Mouse (Mus musculus) heart, embryonic 10.5 days (tissue): ENCODE data around the gene Tgfbr3. TPM values are rescaled to one million over a fixed set of nuclear protein-coding genes. Genes with fewer than 3 reads are reported as not detected.

ENCODE experiments used
- DNase-seq: peaks from one replicate; pipeline ENCODE4 v3.0.0-alpha.2; 2017; ENCODE audit warnings: low spot score
- H3K27ac ChIP-seq: fragments of 300-500 bp; sonication (generic); 2 replicates; pipeline ENCODE4 v1.5.1; 2016; ENCODE audit warnings: mild to moderate bottlenecking
- H3K27me3 ChIP-seq: fragments of 300-500 bp; sonication (generic); 2 replicates; pipeline ENCODE4 v1.6.1; 2016; ENCODE audit warnings: mild to moderate bottlenecking; ENCODE audit not compliant: poor library complexity, insufficient read depth, severe bottlenecking
- H3K36me3 ChIP-seq: fragments of 300-500 bp; sonication (generic); 2 replicates; pipeline ENCODE4 v1.6.1; 2016; ENCODE audit warnings: mild to moderate bottlenecking, moderate library complexity
- H3K4me1 ChIP-seq: fragments of 300-500 bp; sonication (generic); 2 replicates; pipeline ENCODE4 v1.6.1; 2016; ENCODE audit warnings: mild to moderate bottlenecking
- H3K4me3 ChIP-seq: fragments of 300-500 bp; sonication (generic); 2 replicates; pipeline ENCODE4 v1.5.1; 2016; ENCODE audit warnings: mild to moderate bottlenecking, moderate library complexity
- H3K9me3 ChIP-seq: fragments of 300-500 bp; sonication (generic); 2 replicates; pipeline ENCODE4 v1.6.1; 2016; ENCODE audit warnings: mild to moderate bottlenecking, moderate library complexity
- WGBS: fragments of 180-500 bp; shearing (Covaris S2); methylation state at CpG from one replicate; pipeline ENCODE4 v1.1.7; 2016; 5-methylcytosine and 5-hydroxymethylcytosine counted together
- polyA plus RNA-seq: library from polyadenylated mRNA; unstranded; fragments of >200 nt; fragmentation: Nextera tagmentation; extraction: Ambion mirVana; gene quantifications from 2 replicates; pipeline ENCODE4 v1.2.1, GENCODE M21; 2016

Gene Tgfbr3
- polyA plus RNA-seq, result 36.7 and 54.6 TPM in 2 replicates

GRCm38 (mm10) chr5:107289234-107289764 is at the start of gene Tgfbr3:
Gene Tgfbr3, minus strand, starts transcription at chr5:107289629.
- H3K4me3 ChIP-seq, result peak within 1 kb of the TSS; percentile 94
- peak within 1 kb of the TSS; percentile 91 for H3K27ac ChIP-seq
- peaks cover 15% of the 10 kb centered on the region; the same call in 1 of the 2 replicates for H3K27me3 ChIP-seq
- no peaks in the 10 kb centered on the region for H3K9me3 ChIP-seq
- no peaks in the 10 kb centered on the region for H3K36me3 ChIP-seq
- peaks cover 17% of the 10 kb centered on the region for H3K4me1 ChIP-seq
- under 1% methylated on average over 54 of the region's 54 CpGs for WGBS
- DNase-seq, result peak; percentile 92

GRCm38 (mm10) chr5:107330916-107331421 is 41.5 kb upstream of the Tgfbr3 start, which contains the start of gene Brdt:
Gene Brdt, plus strand, starts transcription at chr5:107331159.
- no peak for DNase-seq
- Histone ChIP-seq H3K4me3 (no peak within 1 kb of the TSS), H3K27ac (no peak within 1 kb of the TSS), H3K9me3 (no peaks in the 10 kb centered on the region), H3K27me3 (no peaks in the 10 kb centered on the region), H3K36me3 (no peaks in the 10 kb centered on the region), H3K4me1 (no peaks in the 10 kb centered on the region)
- WGBS, result 84% methylated on average over 30 of the region's 30 CpGs

- Histone ChIP-seq H3K27ac (0 out of 2 replicates have a peak overlapping the region, but pooled peaks have one; percentile 22), H3K4me3 (no peak overlapping the region), H3K9me3 (no peaks in the 10 kb centered on the region), H3K27me3 (no peaks in the 10 kb centered on the region; the same call in 1 of the 2 replicates), H3K36me3 (no peaks in the 10 kb centered on the region), H3K4me1 (no peaks in the 10 kb centered on the region)
- 9% methylated on average over 1 of the region's 1 CpGs for WGBS
- DNase-seq, result no peak
These were observed 31.3 kb upstream of the Tgfbr3 start for GRCm38 (mm10) chr5:107320703-107321102.

DNA sequence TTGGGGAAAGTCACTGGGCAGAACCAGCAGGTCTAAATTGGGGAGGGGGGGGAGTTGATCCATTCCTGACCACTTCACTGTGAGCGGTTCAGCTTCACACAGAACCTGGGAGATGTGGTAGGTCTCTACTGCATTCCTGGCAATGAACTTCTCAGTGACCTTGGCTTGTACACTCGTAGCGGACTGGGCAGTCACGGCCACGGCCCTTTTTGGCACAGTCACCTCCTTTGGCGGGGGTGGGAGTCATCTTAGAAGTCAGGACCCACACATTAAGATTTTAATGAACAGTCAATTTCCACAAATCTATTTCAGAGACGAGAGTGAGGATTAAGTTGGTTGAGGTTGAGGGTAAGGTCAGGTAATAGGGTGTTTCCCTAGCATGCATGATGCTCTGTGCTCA is 27.7 kb upstream of the Tgfbr3 start:
- no peaks in the 10 kb centered on the region for H3K4me1 ChIP-seq
- WGBS, result 88% methylated on average over 7 of the region's 7 CpGs
- no peaks in the 10 kb centered on the region for H3K9me3 ChIP-seq
- no peak overlapping the region for H3K27ac ChIP-seq
- no peak for DNase-seq
- H3K4me3 ChIP-seq, result no peak overlapping the region
- no peaks in the 10 kb centered on the region for H3K36me3 ChIP-seq
- no peaks in the 10 kb centered on the region; the same call in 1 of the 2 replicates for H3K27me3 ChIP-seq

GRCm38 (mm10) chr5:107307432-107307831 is 18.0 kb upstream of the Tgfbr3 start:
- H3K36me3 ChIP-seq, result no peaks in the 10 kb centered on the region
- H3K9me3 ChIP-seq, result no peaks in the 10 kb centered on the region
- no peaks in the 10 kb centered on the region for H3K27me3 ChIP-seq
- peaks cover 11% of the 10 kb centered on the region for H3K4me1 ChIP-seq
- no peak overlapping the region for H3K27ac ChIP-seq
- DNase-seq, result no peak
- 67% methylated on average over 4 of the region's 4 CpGs for WGBS
- H3K4me3 ChIP-seq, result no peak overlapping the region

- DNase-seq, result peak; percentile 50
- Histone ChIP-seq H3K27ac (no peak overlapping the region), H3K4me3 (no peak overlapping the region), H3K4me1 (peaks cover 11% of the 10 kb centered on the region), H3K27me3 (no peaks in the 10 kb centered on the region), H3K9me3 (no peaks in the 10 kb centered on the region), H3K36me3 (no peaks in the 10 kb centered on the region)
- WGBS, result 58% methylated on average over 13 of the region's 13 CpGs
These were observed 14.8 kb upstream of the Tgfbr3 start for GRCm38 (mm10) chr5:107304117-107304825.

DNA sequence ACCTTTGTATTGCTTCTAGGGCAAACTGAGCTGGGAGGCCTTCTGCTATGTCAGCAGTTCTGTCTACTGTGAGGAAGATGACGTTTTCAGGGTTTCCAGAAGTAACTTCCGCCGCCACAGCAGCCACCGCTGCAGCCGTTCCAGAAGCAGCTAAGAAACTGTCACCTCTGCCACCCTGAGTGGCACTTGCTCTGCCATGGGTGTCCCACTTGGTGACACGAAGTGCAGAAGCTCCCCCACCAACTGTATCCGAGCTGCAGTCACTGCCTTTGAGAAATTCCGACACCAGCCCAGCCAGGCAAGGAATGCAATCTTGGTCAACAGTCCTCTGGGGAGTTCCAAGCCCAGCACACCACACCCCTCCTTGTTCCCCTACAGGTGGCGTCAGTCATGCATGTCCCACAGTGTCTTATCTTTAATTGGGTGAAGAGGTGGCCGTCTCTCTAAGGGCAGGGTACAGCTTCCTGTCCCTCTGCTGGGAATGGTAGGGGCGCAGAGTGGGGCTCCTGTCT is 14.0 kb upstream of the Tgfbr3 start:
- peak; percentile 75 for DNase-seq
- H3K27ac ChIP-seq, result no peak overlapping the region
- H3K27me3 ChIP-seq, result no peaks in the 10 kb centered on the region
- peak overlapping the region; percentile 35 for H3K4me3 ChIP-seq
- no peaks in the 10 kb centered on the region for H3K9me3 ChIP-seq
- 26% methylated on average over 11 of the region's 11 CpGs for WGBS
- no peaks in the 10 kb centered on the region for H3K36me3 ChIP-seq
- H3K4me1 ChIP-seq, result peaks cover 11% of the 10 kb centered on the region

- Histone ChIP-seq H3K27me3 (no peaks in the 10 kb centered on the region), H3K4me1 (peaks cover 19% of the 10 kb centered on the region), H3K36me3 (no peaks in the 10 kb centered on the region), H3K4me3 (no peak overlapping the region), H3K27ac (no peak overlapping the region), H3K9me3 (no peaks in the 10 kb centered on the region)
- peak; percentile 63 for DNase-seq
- 71% methylated on average over 11 of the region's 11 CpGs for WGBS
These were observed 9.4 kb upstream of the Tgfbr3 start for GRCm38 (mm10) chr5:107298854-107299253.

GRCm38 (mm10) chr5:107296512-107297322 is 7.3 kb upstream of the Tgfbr3 start:
- H3K4me3 ChIP-seq, result no peak overlapping the region
- no peaks in the 10 kb centered on the region for H3K9me3 ChIP-seq
- peaks cover 11% of the 10 kb centered on the region; the same call in 1 of the 2 replicates for H3K4me1 ChIP-seq
- peaks cover 9% of the 10 kb centered on the region; the same call in 1 of the 2 replicates for H3K27me3 ChIP-seq
- 57% methylated on average over 9 of the region's 9 CpGs for WGBS
- H3K27ac ChIP-seq, result no peak overlapping the region
- DNase-seq, result no peak
- H3K36me3 ChIP-seq, result no peaks in the 10 kb centered on the region

DNA sequence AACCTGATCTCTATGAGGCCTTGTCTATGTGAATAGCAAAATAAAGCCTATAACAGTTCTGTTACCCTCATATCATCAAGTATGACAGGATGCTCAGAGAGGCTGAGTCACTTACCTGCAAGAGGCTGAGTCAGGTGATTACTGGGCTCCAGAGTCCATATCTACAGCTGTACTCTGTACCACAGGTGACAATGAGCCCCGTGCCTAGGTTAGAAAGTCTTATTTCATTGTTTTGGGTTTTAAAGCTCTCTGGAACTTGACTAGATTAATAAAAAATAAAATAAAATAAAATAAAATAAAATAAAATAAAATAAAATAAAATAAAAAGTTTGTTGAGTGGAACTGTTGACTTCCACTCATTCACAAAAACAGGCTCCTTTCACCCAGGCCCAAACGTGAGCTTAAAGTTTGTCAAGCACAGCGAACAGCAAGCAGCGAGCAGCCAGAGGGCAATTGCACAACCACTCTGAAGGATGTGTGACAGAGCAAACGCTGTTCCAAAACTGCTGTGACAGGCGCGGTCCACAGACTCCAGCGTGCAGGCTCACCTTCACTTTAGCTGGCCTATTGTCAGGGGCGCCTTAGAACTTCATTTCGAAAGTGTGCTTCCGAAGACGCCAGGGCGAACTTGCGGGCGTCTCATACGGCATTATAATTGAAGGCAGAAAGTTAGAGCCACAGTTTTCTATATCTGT is 6.5 kb upstream of the Tgfbr3 start:
- H3K36me3 ChIP-seq, result no peaks in the 10 kb centered on the region
- H3K9me3 ChIP-seq, result no peaks in the 10 kb centered on the region
- no peak overlapping the region for H3K27ac ChIP-seq
- peaks cover 11% of the 10 kb centered on the region; the same call in 1 of the 2 replicates for H3K27me3 ChIP-seq
- DNase-seq, result no peak
- H3K4me1 ChIP-seq, result peaks cover 11% of the 10 kb centered on the region; the same call in 1 of the 2 replicates
- H3K4me3 ChIP-seq, result no peak overlapping the region
- 77% methylated on average over 16 of the region's 16 CpGs for WGBS

DNA sequence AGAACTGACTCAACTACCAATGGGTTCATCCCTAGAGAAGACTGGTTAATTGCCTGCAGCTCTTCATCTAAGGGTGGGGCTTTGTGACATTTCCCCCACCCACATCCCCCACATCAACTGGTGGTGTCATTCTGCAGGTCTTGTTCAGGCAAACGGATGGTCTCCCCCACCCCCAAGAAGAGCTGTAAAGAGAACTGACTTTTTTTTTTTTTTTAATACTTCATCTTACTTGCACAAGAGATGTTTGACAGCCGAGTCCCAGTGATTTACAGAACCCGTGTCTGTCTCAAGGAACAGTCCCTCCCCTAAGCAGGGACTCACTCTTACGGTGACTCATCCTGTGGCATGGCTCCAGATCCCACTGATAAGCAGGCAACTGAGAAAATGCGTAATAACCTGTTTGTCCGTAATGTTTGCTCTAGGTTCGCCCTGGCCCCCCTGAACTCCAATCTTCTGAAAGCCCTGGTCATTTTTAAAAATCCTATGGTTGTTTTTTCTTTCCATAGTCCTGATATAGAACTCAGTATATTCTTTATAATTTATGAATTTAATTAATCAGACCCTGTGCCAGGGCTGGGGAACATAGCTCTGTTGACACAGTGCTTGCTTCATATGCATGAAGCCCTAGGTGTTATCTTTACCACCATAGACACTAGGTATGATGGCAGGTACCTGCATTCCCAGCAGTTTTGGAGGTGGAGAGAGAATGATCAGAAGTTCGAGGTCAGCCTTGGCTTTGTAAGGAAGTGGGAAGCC is 5.8 kb upstream of the Tgfbr3 start:
- WGBS, result 63% methylated on average over 8 of the region's 8 CpGs

More for the DNA sequence above, 5.8 kb upstream of the Tgfbr3 start:
- DNase-seq, result no peak
- Histone ChIP-seq H3K9me3 (no peaks in the 10 kb centered on the region), H3K27me3 (peaks cover 11% of the 10 kb centered on the region; the same call in 1 of the 2 replicates), H3K36me3 (no peaks in the 10 kb centered on the region), H3K4me3 (no peak overlapping the region), H3K27ac (no peak overlapping the region), H3K4me1 (peaks cover 11% of the 10 kb centered on the region; the same call in 1 of the 2 replicates)
